8 mouse cellular contexts compared by ENCODE assay signal in genomic region chr19:57509758-57510319, GRCm38 (mm10). TPM values are rescaled to one million over a fixed set of nuclear protein-coding genes. Genes with fewer than 3 reads are reported as not detected.
A peak's percentile ranks its signal among the peaks of the same experiment; 100 is the strongest.
DNase-seq lines count a peak whose midpoint lies in the region; ATAC-seq lines count a peak whose summit lies in the region.

No protein-coding gene starts in this region.

- H3K27me3 ChIP-seq in midbrain, embryonic 11.5 days (ENCODE audit: control insufficient read depth, insufficient read depth, low read length) = no peaks in the 10 kb centered on the region
- no peaks in the 10 kb centered on the region for H3K27me3 ChIP-seq in midbrain, embryonic 16.5 days (ENCODE audit: control insufficient read depth, insufficient read depth, low read depth, low read length)
- H3K27me3 ChIP-seq in heart, embryonic 11.5 days (ENCODE audit: control insufficient read depth, insufficient read depth, low read length) = no peaks in the 10 kb centered on the region
- H3K27me3 ChIP-seq in stomach, embryonic 15.5 days (replicated peaks) = no peaks in the 10 kb centered on the region

- no peak for ATAC-seq in midbrain, embryonic 11.5 days (ENCODE audit: low FRiP score)
- no peak for ATAC-seq in midbrain, embryonic 16.5 days
- no peak for ATAC-seq in heart, embryonic 11.5 days (replicated peaks; ENCODE audit: insufficient number of reproducible peaks, low FRiP score, low TSS enrichment)
- peak; percentile 46; the same call in 1 of the 2 replicates for ATAC-seq in stomach, embryonic 15.5 days (ENCODE audit: insufficient read depth, low FRiP score, low read depth)

- no peaks in the 10 kb centered on the region for H3K9me3 ChIP-seq in midbrain, embryonic 11.5 days (ENCODE audit: control insufficient read depth, low read length)
- no peaks in the 10 kb centered on the region for H3K9me3 ChIP-seq in midbrain, embryonic 16.5 days (replicated peaks; ENCODE audit: control insufficient read depth, low read length, poor library complexity, severe bottlenecking)
- no peaks in the 10 kb centered on the region for H3K9me3 ChIP-seq in heart, embryonic 11.5 days (replicated peaks; ENCODE audit: control insufficient read depth, low read length)
- H3K9me3 ChIP-seq in stomach, embryonic 15.5 days = no peaks in the 10 kb centered on the region

- H3K9ac ChIP-seq in midbrain, embryonic 11.5 days (ENCODE audit: low read length) = no peak overlapping the region
- no peak overlapping the region for H3K9ac ChIP-seq in midbrain, embryonic 16.5 days (ENCODE audit: low read depth, low read length)
- H3K9ac ChIP-seq in heart, embryonic 11.5 days (ENCODE audit: low read depth, low read length) = 0 out of 2 replicates have a peak overlapping the region, but pooled peaks have one; percentile 18
- no peak overlapping the region for H3K9ac ChIP-seq in stomach, embryonic 15.5 days

- H3K4me1 ChIP-seq in midbrain, embryonic 11.5 days (ENCODE audit: control insufficient read depth, insufficient read depth, low read length) = peaks cover 3% of the 10 kb centered on the region; the same call in 1 of the 2 replicates
- peaks cover 15% of the 10 kb centered on the region for H3K4me1 ChIP-seq in midbrain, embryonic 16.5 days (ENCODE audit: control insufficient read depth, insufficient read depth, low read length)
- H3K4me1 ChIP-seq in heart, embryonic 11.5 days (ENCODE audit: control insufficient read depth, insufficient read depth, low read length) = peaks cover 13% of the 10 kb centered on the region
- peaks cover 14% of the 10 kb centered on the region; the same call in 1 of the 2 replicates for H3K4me1 ChIP-seq in stomach, embryonic 15.5 days

- 78% methylated on average over 14 of the region's 14 CpGs for WGBS in midbrain, embryonic 11.5 days
- WGBS in midbrain, embryonic 16.5 days = 72% methylated on average over 14 of the region's 14 CpGs
- WGBS in heart, embryonic 11.5 days (ENCODE audit: insufficient replicate concordance) = 47% methylated on average over 14 of the region's 14 CpGs
- WGBS in stomach, embryonic 15.5 days = 31% methylated on average over 14 of the region's 14 CpGs

- H3K27ac ChIP-seq in midbrain, embryonic 11.5 days (ENCODE audit: low read depth, low read length) = no peak overlapping the region
- H3K27ac ChIP-seq in midbrain, embryonic 16.5 days (ENCODE audit: low read length) = no peak overlapping the region
- H3K27ac ChIP-seq in heart, embryonic 11.5 days (ENCODE audit: low read depth, low read length) = peak overlapping the region; percentile 67
- peak overlapping the region; percentile 73 for H3K27ac ChIP-seq in stomach, embryonic 15.5 days

- no peaks in the 10 kb centered on the region for H3K36me3 ChIP-seq in midbrain, embryonic 11.5 days (ENCODE audit: control insufficient read depth, insufficient read depth, low read length)
- no peaks in the 10 kb centered on the region for H3K36me3 ChIP-seq in midbrain, embryonic 16.5 days (ENCODE audit: control insufficient read depth, insufficient read depth, low read length)
- H3K36me3 ChIP-seq in heart, embryonic 11.5 days (ENCODE audit: control insufficient read depth, insufficient read depth, low read length) = no peaks in the 10 kb centered on the region
- H3K36me3 ChIP-seq in stomach, embryonic 15.5 days = no peaks in the 10 kb centered on the region

- peak; percentile 61 for DNase-seq in midbrain, embryonic 11.5 days (ENCODE audit: low spot score, missing footprints)
- DNase-seq in kidney, postnatal 14 days = peak; percentile 74
- no peak for DNase-seq in T-cell, adult 2 months (ENCODE audit: low spot score)
- no peak for DNase-seq in spleen, adult 12 weeks (ENCODE audit: low spot score)
- DNase-seq in layer of hippocampus, postnatal 10 days (ENCODE audit: low spot score in 2 of 2) = no peak

- no peak overlapping the region for H3K4me3 ChIP-seq in midbrain, embryonic 11.5 days (ENCODE audit: low read depth, low read length)
- H3K4me3 ChIP-seq in midbrain, embryonic 16.5 days (ENCODE audit: low read depth, low read length) = no peak overlapping the region
- no peak overlapping the region for H3K4me3 ChIP-seq in heart, embryonic 11.5 days (ENCODE audit: low read depth, low read length)
- no peak overlapping the region for H3K4me3 ChIP-seq in stomach, embryonic 15.5 days (replicated peaks)

- no peak overlapping the region for H3K4me2 ChIP-seq in midbrain, embryonic 11.5 days
- no peak overlapping the region for H3K4me2 ChIP-seq in midbrain, embryonic 16.5 days (ENCODE audit: low read length)
- H3K4me2 ChIP-seq in heart, embryonic 11.5 days = peak overlapping the region; percentile 38
- peak overlapping the region; percentile 35 for H3K4me2 ChIP-seq in stomach, embryonic 15.5 days

RNA-seq across cellular contexts. Expression of gene Trub1, which starts 57.1 kb away (rescaled TPM):
- polyA plus RNA-seq in midbrain, embryonic 11.5 days (2014; fragmentation: Nextera tagmentation; extraction: Ambion mirVana) = 16.0 and 16.4 TPM in 2 replicates
- polyA plus RNA-seq in midbrain, embryonic 16.5 days (2015; fragmentation: Nextera tagmentation; extraction: Ambion mirVana) = 15.5 and 17.3 TPM in 2 replicates
- 12.4 and 15.2 TPM in 2 replicates for polyA plus RNA-seq in heart, embryonic 11.5 days (2014; fragmentation: Nextera tagmentation; extraction: Ambion mirVana)
- polyA plus RNA-seq in stomach, embryonic 15.5 days (2015; fragmentation: Nextera tagmentation; extraction: Ambion mirVana) = 22.4 and 24.7 TPM in 2 replicates
- total RNA-seq in layer of hippocampus, postnatal 10 days (2021) = 10 to 100 TPM; 17.3 to 19.7 TPM

Comparison
In these comparisons a context has a peak if more than half of its experiments do, and no peak if none do; other contexts are left out.
1. DNase-seq: peak in midbrain, embryonic 11.5 days (single experiment) and kidney, postnatal 14 days (single experiment); none in T-cell, adult 2 months (single experiment), spleen, adult 12 weeks (single experiment) and layer of hippocampus, postnatal 10 days (0 of 2).
2. H3K27ac ChIP-seq: peak in heart, embryonic 11.5 days (single experiment) and stomach, embryonic 15.5 days (single experiment); none in midbrain, embryonic 11.5 days (single experiment) and midbrain, embryonic 16.5 days (single experiment).
3. H3K4me2 ChIP-seq: peak in heart, embryonic 11.5 days (single experiment) and stomach, embryonic 15.5 days (single experiment); none in midbrain, embryonic 11.5 days (single experiment) and midbrain, embryonic 16.5 days (single experiment).